Mouse (Mus musculus): ENCODE data around the gene Xrcc5. TPM values are rescaled to one million over a fixed set of nuclear protein-coding genes. Genes with fewer than 3 reads are reported as not detected.

Xrcc5 gene
- polyA plus RNA-seq, 1 experiment from 2014 or later = 10.3 TPM

- DNase-seq = no peak
- TF ChIP-seq EP300 (IDR thresholded peaks at IDR 0.05; ENCODE audit: low read depth) (no peak), CTCF (IDR thresholded peaks at IDR 0.05; ENCODE audit: low read depth) (no peak)
These were observed 20.3 kb upstream of the Xrcc5 start for GRCm38 (mm10) chr1:72286904-72287303.

DNA sequence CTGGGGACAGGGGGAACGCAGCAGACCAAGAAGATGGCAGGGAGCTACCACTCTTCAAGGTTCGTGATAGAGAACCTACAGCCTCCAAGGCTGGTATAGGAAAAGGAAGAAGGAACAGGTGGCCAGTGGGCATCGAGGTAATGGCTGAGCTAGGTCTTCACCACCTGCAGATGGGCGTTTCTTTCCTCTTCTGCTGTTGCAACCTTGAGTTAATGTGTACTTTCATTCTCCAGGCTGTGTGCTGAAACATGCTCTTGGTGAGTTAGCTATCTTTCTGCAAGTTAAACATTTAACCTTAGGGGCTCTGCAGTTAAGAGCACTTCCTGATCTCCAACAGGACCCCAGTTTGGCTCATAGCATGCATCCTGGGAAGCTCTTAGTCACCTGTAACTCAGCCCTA, 19.3 kb upstream of the Xrcc5 start:
- no peaks in the 10 kb centered on the region for H3K9me3 ChIP-seq (ENCODE audit: low read length)
- no peak for DNase-seq
- H3K36me3 ChIP-seq (replicated peaks; ENCODE audit: insufficient read depth, low read length) = no peaks in the 10 kb centered on the region
- peak; percentile 50 for ATAC-seq
- 52% methylated on average over 4 of the region's 4 CpGs for WGBS (ENCODE audit: insufficient replicate concordance)
- peak overlapping the region; percentile 39; the same call in 1 of the 2 replicates for H3K4me2 ChIP-seq (ENCODE audit: low read depth, low read length)
- H3K4me1 ChIP-seq (ENCODE audit: insufficient read depth) = peaks cover 12% of the 10 kb centered on the region
- H3K27me3 ChIP-seq (ENCODE audit: insufficient read depth, low read length) = no peaks in the 10 kb centered on the region
- peak overlapping the region; percentile 77 for H3K27ac ChIP-seq (ENCODE audit: low read depth)
- TF ChIP-seq CTCF (IDR thresholded peaks at IDR 0.05; ENCODE audit: low read depth) (no peak), EP300 (IDR thresholded peaks at IDR 0.05; ENCODE audit: low read depth) (no peak)
- H3K9ac ChIP-seq (replicated peaks) = no peak overlapping the region
- H3K4me3 ChIP-seq (ENCODE audit: low read depth, low read length) = no peak overlapping the region

More at GRCm38 (mm10) chr1:72286904-72287303, 20.3 kb upstream of the Xrcc5 start:
- 39% methylated on average over 5 of the region's 5 CpGs for WGBS (ENCODE audit: insufficient replicate concordance)
- Histone ChIP-seq H3K4me2 (ENCODE audit: low read depth, low read length) (no peak overlapping the region), H3K27me3 (ENCODE audit: insufficient read depth, low read length) (no peaks in the 10 kb centered on the region), H3K9ac (replicated peaks) (no peak overlapping the region), H3K4me3 (ENCODE audit: low read depth, low read length) (no peak overlapping the region), H3K9me3 (ENCODE audit: low read length) (no peaks in the 10 kb centered on the region), H3K36me3 (replicated peaks; ENCODE audit: insufficient read depth, low read length) (no peaks in the 10 kb centered on the region), H3K27ac (ENCODE audit: low read depth) (no peak overlapping the region), H3K4me1 (ENCODE audit: insufficient read depth) (peaks cover 12% of the 10 kb centered on the region)
- no peak for ATAC-seq

DNA sequence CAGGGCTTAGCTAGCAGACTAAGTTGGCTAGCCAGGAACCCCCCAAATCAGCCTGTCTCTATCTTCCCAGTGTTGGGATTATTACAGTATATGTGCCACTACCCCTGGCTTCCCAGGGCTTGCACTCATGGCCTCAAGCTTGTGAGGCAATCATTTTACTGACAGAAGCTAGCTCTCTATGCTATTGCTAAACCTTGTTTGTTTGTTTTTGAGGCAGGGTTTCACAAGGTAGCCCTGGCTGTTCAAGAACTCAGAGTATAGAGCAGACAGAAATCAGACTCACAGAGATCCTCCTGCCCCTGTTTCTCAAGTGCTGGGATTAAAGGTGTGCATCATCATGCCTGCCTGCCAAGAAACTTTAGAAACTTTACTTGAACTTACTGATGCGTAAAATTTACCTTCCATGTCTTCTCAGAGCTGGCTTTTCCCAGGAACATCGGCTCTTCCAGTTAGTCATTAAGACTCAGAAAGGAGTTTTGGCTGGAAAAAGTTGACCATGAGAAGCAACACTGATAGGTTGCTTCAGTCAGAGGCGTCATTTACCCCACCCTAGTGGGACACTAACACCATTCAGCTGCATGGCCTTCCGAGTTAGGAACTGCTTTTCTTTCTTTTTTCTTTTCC, 18.6 kb upstream of the Xrcc5 start:
- DNase-seq = peak; percentile 15
- Histone ChIP-seq H3K27ac (ENCODE audit: low read depth) (peak overlapping the region; percentile 77), H3K27me3 (ENCODE audit: insufficient read depth, low read length) (no peaks in the 10 kb centered on the region), H3K9ac (replicated peaks) (no peak overlapping the region), H3K4me1 (ENCODE audit: insufficient read depth) (peaks cover 15% of the 10 kb centered on the region), H3K4me2 (ENCODE audit: low read depth, low read length) (peak overlapping the region; percentile 39), H3K36me3 (replicated peaks; ENCODE audit: insufficient read depth, low read length) (no peaks in the 10 kb centered on the region), H3K9me3 (ENCODE audit: low read length) (no peaks in the 10 kb centered on the region), H3K4me3 (ENCODE audit: low read depth, low read length) (no peak overlapping the region)
- ATAC-seq = peak; percentile 81
- WGBS (ENCODE audit: insufficient replicate concordance) = 60% methylated on average over 4 of the region's 4 CpGs
- no peak for TF ChIP-seq CTCF (IDR thresholded peaks at IDR 0.05; ENCODE audit: low read depth)
- TF ChIP-seq EP300 (IDR thresholded peaks at IDR 0.05; ENCODE audit: low read depth) = no peak

DNA sequence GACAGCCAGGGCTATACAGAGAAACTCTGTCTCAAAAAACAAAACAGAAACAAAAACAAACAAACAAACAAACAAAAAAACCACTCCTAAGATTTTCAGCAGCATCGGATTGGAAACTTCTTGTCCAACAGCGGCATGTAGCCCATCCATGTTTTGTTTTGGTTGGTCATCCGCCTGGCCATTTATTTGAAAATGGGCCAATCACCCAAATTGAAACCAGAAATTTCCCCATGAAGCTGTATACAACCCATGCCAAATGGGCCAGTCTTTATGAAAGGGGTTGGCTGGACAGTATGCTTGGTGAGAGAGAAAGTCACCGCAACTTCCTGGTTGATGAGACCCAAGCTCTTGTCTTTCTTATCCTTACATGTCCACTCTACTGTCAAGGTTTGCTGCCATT, 16.3 kb upstream of the Xrcc5 start:
- no peak for TF ChIP-seq CTCF (IDR thresholded peaks at IDR 0.05; ENCODE audit: low read depth)
- no peak for TF ChIP-seq EP300 (IDR thresholded peaks at IDR 0.05; ENCODE audit: low read depth)
- H3K4me3 ChIP-seq (ENCODE audit: low read depth, low read length) = no peak overlapping the region
- H3K9me3 ChIP-seq (ENCODE audit: low read length) = no peaks in the 10 kb centered on the region
- H3K27me3 ChIP-seq (ENCODE audit: insufficient read depth, low read length) = no peaks in the 10 kb centered on the region
- H3K4me2 ChIP-seq (ENCODE audit: low read depth, low read length) = no peak overlapping the region
- H3K36me3 ChIP-seq (replicated peaks; ENCODE audit: insufficient read depth, low read length) = no peaks in the 10 kb centered on the region
- no peak for DNase-seq
- ATAC-seq = no peak
- H3K4me1 ChIP-seq (ENCODE audit: insufficient read depth) = peaks cover 10% of the 10 kb centered on the region; the same call in 1 of the 2 replicates
- no peak overlapping the region for H3K27ac ChIP-seq (ENCODE audit: low read depth)
- WGBS (ENCODE audit: insufficient replicate concordance) = 92% methylated on average over 4 of the region's 4 CpGs
- no peak overlapping the region for H3K9ac ChIP-seq (replicated peaks)

DNA sequence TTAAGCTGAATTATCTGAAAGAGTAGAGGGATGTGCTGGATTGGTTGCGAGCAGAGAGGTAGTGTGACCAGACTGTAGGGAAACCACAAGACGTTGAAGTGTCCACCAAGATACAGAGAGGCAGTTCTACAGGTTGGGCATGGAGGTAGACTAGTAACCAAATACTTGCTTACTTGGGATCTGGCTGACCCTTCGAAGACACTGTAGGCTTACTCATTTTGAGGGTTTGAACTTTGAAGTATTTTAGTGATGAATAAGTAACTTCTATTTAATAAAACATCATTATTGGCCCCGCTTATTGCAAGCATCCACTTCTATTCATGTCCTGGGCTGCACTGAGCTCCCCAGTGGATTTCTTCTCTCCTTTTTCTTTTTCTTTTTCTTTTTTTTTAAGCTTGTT, 15.8 kb upstream of the Xrcc5 start:
- WGBS (ENCODE audit: insufficient replicate concordance) = 78% methylated on average over 4 of the region's 4 CpGs

DNA sequence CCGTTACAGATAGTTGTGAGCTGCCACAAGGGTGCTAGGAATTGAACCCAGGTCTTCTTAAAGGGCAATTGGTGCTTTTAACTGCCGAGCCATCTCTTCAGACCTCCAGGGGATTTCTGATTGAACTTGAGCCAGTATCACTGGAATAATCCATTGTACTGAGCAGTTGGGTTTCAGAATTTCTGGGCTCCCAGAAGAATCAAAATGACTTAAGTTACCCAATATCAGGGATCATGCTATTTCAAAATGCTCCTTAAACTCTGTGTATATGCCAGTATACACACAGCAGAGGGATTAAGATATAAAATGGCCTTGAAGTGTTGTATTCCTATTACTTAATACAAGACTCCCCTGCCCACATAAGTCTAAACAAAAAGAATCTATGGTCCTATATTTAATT, 15.3 kb upstream of the Xrcc5 start:
- WGBS (ENCODE audit: insufficient replicate concordance) = 75% methylated on average over 2 of the region's 2 CpGs
- H3K36me3 ChIP-seq (replicated peaks; ENCODE audit: insufficient read depth, low read length) = no peaks in the 10 kb centered on the region
- TF ChIP-seq EP300 (IDR thresholded peaks at IDR 0.05; ENCODE audit: low read depth) = no peak
- no peaks in the 10 kb centered on the region for H3K27me3 ChIP-seq (ENCODE audit: insufficient read depth, low read length)
- no peaks in the 10 kb centered on the region for H3K9me3 ChIP-seq (ENCODE audit: low read length)
- no peak overlapping the region for H3K9ac ChIP-seq (replicated peaks)
- peaks cover 10% of the 10 kb centered on the region; the same call in 1 of the 2 replicates for H3K4me1 ChIP-seq (ENCODE audit: insufficient read depth)
- DNase-seq (no peak), ATAC-seq (no peak)
- H3K4me2 ChIP-seq (ENCODE audit: low read depth, low read length) = no peak overlapping the region
- no peak overlapping the region for H3K27ac ChIP-seq (ENCODE audit: low read depth)
- H3K4me3 ChIP-seq (ENCODE audit: low read depth, low read length) = no peak overlapping the region

More for the DNA sequence above, 15.8 kb upstream of the Xrcc5 start:
- Histone ChIP-seq H3K4me3 (ENCODE audit: low read depth, low read length) (no peak overlapping the region), H3K27me3 (ENCODE audit: insufficient read depth, low read length) (no peaks in the 10 kb centered on the region), H3K27ac (ENCODE audit: low read depth) (no peak overlapping the region), H3K9me3 (ENCODE audit: low read length) (no peaks in the 10 kb centered on the region), H3K9ac (replicated peaks) (no peak overlapping the region), H3K36me3 (replicated peaks; ENCODE audit: insufficient read depth, low read length) (no peaks in the 10 kb centered on the region), H3K4me1 (ENCODE audit: insufficient read depth) (peaks cover 10% of the 10 kb centered on the region; the same call in 1 of the 2 replicates), H3K4me2 (ENCODE audit: low read depth, low read length) (no peak overlapping the region)
- DNase-seq (no peak), ATAC-seq (no peak)
- TF ChIP-seq EP300 (IDR thresholded peaks at IDR 0.05; ENCODE audit: low read depth) (no peak), CTCF (IDR thresholded peaks at IDR 0.05; ENCODE audit: low read depth) (no peak)
